Comparison of ENCODE assay signal across 24 mouse cellular contexts in genomic region chr17:46801761-46802160, GRCm38 (mm10). TPM values are rescaled to one million over a fixed set of nuclear protein-coding genes. Genes with fewer than 3 reads are reported as not detected.
A peak's percentile ranks its signal among the peaks of the same experiment; 100 is the strongest.
DNase-seq lines count a peak whose midpoint lies in the region; TF ChIP-seq lines count a peak whose summit lies in the region.
"Had no signal": no experiment of that assay in that cellular context is flagged by ENCODE, and none has a peak within 500 bp of the region (broad histone marks: within the 10 kb centered on the region; RNA-seq: fewer than 3 reads in every experiment).

No protein-coding gene starts in this region.

- peaks cover 94% of the 10 kb centered on the region for H3K4me1 ChIP-seq in E14TG2a.4 (replicated peaks; ENCODE audit: low read depth, low read length)
- H3K4me1 ChIP-seq in ES-Bruce4 (ENCODE audit: control insufficient read depth, insufficient read depth, low read length), result peaks cover under 1% of the 10 kb centered on the region
- peaks cover 7% of the 10 kb centered on the region; the same call in 1 of the 2 replicates for H3K4me1 ChIP-seq in brown adipose tissue, adult 24 weeks (ENCODE audit: control insufficient read depth, insufficient read depth, insufficient read length, low read length)
- H3K4me1 ChIP-seq: forebrain, embryonic 13.5 days; forebrain, embryonic 15.5 days had no signal

- no peaks in the 10 kb centered on the region for H3K9me3 ChIP-seq in E14TG2a.4 (ENCODE audit: low read length)
- no peaks in the 10 kb centered on the region for H3K9me3 ChIP-seq in ES-Bruce4 (replicated peaks; ENCODE audit: control insufficient read depth, insufficient read depth, low read length, poor library complexity, severe bottlenecking)
- H3K9me3 ChIP-seq: embryonic facial prominence, embryonic 10.5 days; embryonic facial prominence, embryonic 12.5 days; forebrain, embryonic 13.5 days; forebrain, embryonic 15.5 days; G1E had no signal

- H3K4me3 ChIP-seq in E14TG2a.4 (replicated peaks; ENCODE audit: low read length), result peak overlapping the region; percentile 84
- H3K4me3 ChIP-seq in ES-Bruce4 (ENCODE audit: low read depth, low read length), result peak overlapping the region; percentile 58
- no peak overlapping the region for H3K4me3 ChIP-seq in brown adipose tissue, adult 24 weeks (ENCODE audit: insufficient read depth, low read depth, low read length)
- H3K4me3 ChIP-seq: embryonic facial prominence, embryonic 10.5 days; embryonic facial prominence, embryonic 12.5 days; forebrain, embryonic 13.5 days; forebrain, embryonic 15.5 days had no signal

- TF ChIP-seq POLR2A in ES-Bruce4 (IDR thresholded peaks at IDR 0.05; ENCODE audit: insufficient read depth, low read length), result no peak

- peak overlapping the region; percentile 67 for H3K9ac ChIP-seq in ES-Bruce4 (ENCODE audit: low read depth, poor library complexity, severe bottlenecking)
- H3K9ac ChIP-seq: embryonic facial prominence, embryonic 12.5 days; forebrain, embryonic 13.5 days; forebrain, embryonic 15.5 days; forebrain, postnatal 0 days had no signal

- H3K27me3 ChIP-seq in E14TG2a.4 (ENCODE audit: insufficient read depth, low read length) (no peaks in the 10 kb centered on the region), ES-Bruce4 (ENCODE audit: control insufficient read depth, insufficient read depth, low read length, poor library complexity, severe bottlenecking) (no peaks in the 10 kb centered on the region)
- H3K27me3 ChIP-seq: embryonic facial prominence, embryonic 12.5 days; forebrain, embryonic 13.5 days; forebrain, embryonic 15.5 days; Patski had no signal

- peak; percentile 65 for DNase-seq in R1 (ENCODE audit: low read depth, low spot score)
- no peak for DNase-seq in heart, adult 11 months
- no peak for DNase-seq in frontal cortex, postnatal 10 days (ENCODE audit: low spot score in 2 of 2)
- DNase-seq in right cerebral cortex, postnatal 25 days, result no peak
- DNase-seq in frontal cortex, postnatal 25 days (ENCODE audit: low spot score in 2 of 2), result no peak
- DNase-seq: adrenal gland, adult 8-10 months; adrenal gland, postnatal 14 days; adrenal gland, postnatal 36 days; cerebellum, adult 11-12 months; cerebellum, adult 2 months; cerebellum, adult 9-10 months; cerebellum, postnatal 10 days; cerebellum, postnatal 25 days; forebrain, postnatal 0 days had no signal

- TF ChIP-seq CTCF in E14TG2a.4 (conservative IDR thresholded peaks at IDR 0.05; ENCODE audit: low read length), result no peak
- TF ChIP-seq CTCF in ES-Bruce4 (IDR thresholded peaks at IDR 0.05; ENCODE audit: low read depth, low read length), result no peak

- peak overlapping the region; percentile 96 for H3K27ac ChIP-seq in ES-Bruce4 (ENCODE audit: insufficient read depth, low read length)
- H3K27ac ChIP-seq in brown adipose tissue, adult 24 weeks (replicated peaks; ENCODE audit: low read depth, low read length), result peak overlapping the region; percentile 18; the same call in 1 of the 2 replicates
- H3K27ac ChIP-seq: embryonic facial prominence, embryonic 10.5 days; embryonic facial prominence, embryonic 12.5 days; forebrain, embryonic 13.5 days; forebrain, embryonic 15.5 days had no signal

- no peak for TF ChIP-seq EP300 in ES-Bruce4 (IDR thresholded peaks at IDR 0.05; ENCODE audit: insufficient read depth, low read depth, low read length)

- H3K36me3 ChIP-seq in E14TG2a.4 (ENCODE audit: insufficient read depth, low read length), result peaks cover 93% of the 10 kb centered on the region
- H3K36me3 ChIP-seq in ES-Bruce4 (ENCODE audit: control insufficient read depth, insufficient read depth, low read length, poor library complexity, severe bottlenecking), result peaks cover 26% of the 10 kb centered on the region

RNA-seq across cellular contexts. Expression of gene Rpl7l1, which starts 19.3 kb away (rescaled TPM):
- polyA plus RNA-seq in ES-Bruce4 (2011; ENCODE audit: insufficient read depth, insufficient read length, low read depth, missing spikeins), result 167 and 196 TPM in 2 replicates
- polyA plus RNA-seq in brown adipose tissue, adult 24 weeks (2012; ENCODE audit: insufficient read depth, insufficient read length, missing spikeins), result 51.1 and 77.6 TPM in 2 replicates

RNA-seq across cellular contexts. Expression of gene 2310039H08Rik, which starts 29.3 kb away (rescaled TPM):
- polyA plus RNA-seq in ES-Bruce4 (2011; ENCODE audit: insufficient read depth, insufficient read length, low read depth, missing spikeins), result 6.7 and 7.2 TPM in 2 replicates
- polyA plus RNA-seq in brown adipose tissue, adult 24 weeks (2012; ENCODE audit: insufficient read depth, insufficient read length, missing spikeins), result 62.8 and 70.6 TPM in 2 replicates

RNA-seq across cellular contexts. Expression of gene Ptcra, which starts 38.2 kb away (rescaled TPM):
- 1.1 and 1.7 TPM in 2 replicates for polyA plus RNA-seq in ES-Bruce4 (2011; ENCODE audit: insufficient read depth, insufficient read length, low read depth, missing spikeins)
- not detected in 2 replicates for polyA plus RNA-seq in brown adipose tissue, adult 24 weeks (2012; ENCODE audit: insufficient read depth, insufficient read length, missing spikeins)
- polyA plus RNA-seq: activated CD4-positive, CD25-positive, alpha-beta regulatory T cell, adult 4 months had no signal

RNA-seq across cellular contexts. Expression of gene Cnpy3, which starts 49.7 kb away (rescaled TPM):
- polyA plus RNA-seq in ES-Bruce4 (2011; ENCODE audit: insufficient read depth, insufficient read length, low read depth, missing spikeins), result 31.2 and 37.2 TPM in 2 replicates
- 14.2 and 16.3 TPM in 2 replicates for polyA plus RNA-seq in brown adipose tissue, adult 24 weeks (2012; ENCODE audit: insufficient read depth, insufficient read length, missing spikeins)

RNA-seq across cellular contexts. Expression of gene Bicral, which starts 56.5 kb away (rescaled TPM):
- 24.2 and 26.7 TPM in 2 replicates for polyA plus RNA-seq in ES-Bruce4 (2011; ENCODE audit: insufficient read depth, insufficient read length, low read depth, missing spikeins)
- 5.3 and 9.8 TPM in 2 replicates for polyA plus RNA-seq in brown adipose tissue, adult 24 weeks (2012; ENCODE audit: insufficient read depth, insufficient read length, missing spikeins)
